ENCODE assay signal across 9 mouse cellular contexts in the genomic region with DNA sequence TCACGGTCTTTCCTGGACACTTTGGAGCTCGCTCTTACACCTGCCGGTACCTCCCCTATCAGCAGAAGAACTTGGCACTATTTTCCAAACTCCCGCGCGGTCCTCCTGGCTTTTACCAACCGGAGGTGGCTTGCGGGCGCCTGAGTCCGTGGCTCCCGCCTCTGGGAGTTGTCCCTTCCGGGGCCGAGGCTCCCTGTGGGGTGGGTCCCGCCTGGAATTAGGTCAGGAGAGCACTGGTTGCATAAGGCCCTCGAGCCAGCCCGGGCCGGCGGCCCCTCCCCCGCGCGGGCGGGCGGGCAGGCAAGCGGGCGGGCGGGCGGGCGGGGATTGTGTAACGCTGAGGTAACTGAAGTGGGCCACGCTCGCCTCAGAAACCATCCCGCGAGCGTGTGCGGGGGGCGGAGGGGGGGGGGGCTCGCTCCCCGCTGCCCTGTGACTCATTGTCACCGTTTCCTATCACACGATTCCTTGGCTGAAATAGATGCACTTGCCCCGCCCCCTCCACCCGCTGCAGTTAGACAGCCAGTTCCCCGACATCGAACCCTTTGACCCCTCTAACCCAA. TPM values are rescaled to one million over a fixed set of nuclear protein-coding genes. Genes with fewer than 3 reads are reported as not detected.
DNase-seq lines count a peak whose midpoint lies in the region; ATAC-seq and TF ChIP-seq lines count a peak whose summit lies in the region.
"Had no signal": no experiment of that assay in that cellular context is flagged by ENCODE, and none has a peak within 500 bp of the region (broad histone marks: within the 10 kb centered on the region; RNA-seq: fewer than 3 reads in every experiment).

No protein-coding gene starts in this region.

- no peak for TF ChIP-seq POLR2A in olfactory bulb, adult 2 months (IDR thresholded peaks at IDR 0.05; ENCODE audit: insufficient read depth, low read depth, low read length)

- peaks cover 7% of the 10 kb centered on the region; the same call in 1 of the 2 replicates for H3K4me1 ChIP-seq in lung, embryonic 15.5 days
- H3K4me1 ChIP-seq in olfactory bulb, adult 2 months (ENCODE audit: control insufficient read depth, insufficient read depth, low read length), result peaks cover 6% of the 10 kb centered on the region; the same call in 1 of the 2 replicates

- TF ChIP-seq CTCF in olfactory bulb, adult 2 months (IDR thresholded peaks at IDR 0.05; ENCODE audit: insufficient read depth, low read depth, low read length), result no peak

- peaks cover 11% of the 10 kb centered on the region; the same call in 1 of the 2 replicates for H3K27me3 ChIP-seq in lung, embryonic 15.5 days

- intact Hi-C loops in heart, postnatal 10 days (cut with DNase I), result loop anchor here (5.0 kb wide), 1 partner anchor 103 kb away; no protein-coding TSS in a partner anchor

- peak overlapping the region; percentile 48 for H3K4me3 ChIP-seq in lung, embryonic 15.5 days
- H3K4me3 ChIP-seq in olfactory bulb, adult 2 months (ENCODE audit: insufficient read depth, low read depth, low read length), result peak overlapping the region; percentile 64

- ATAC-seq in lung, embryonic 15.5 days (ENCODE audit: borderline replicate concordance, extremely low read depth, low FRiP score, low TSS enrichment), result peak; percentile 64

- H3K9ac ChIP-seq in lung, embryonic 15.5 days, result no peak overlapping the region

- H3K36me3 ChIP-seq in lung, embryonic 15.5 days, result no peaks in the 10 kb centered on the region

- H3K27ac ChIP-seq in lung, embryonic 15.5 days, result no peak overlapping the region
- H3K27ac ChIP-seq in olfactory bulb, adult 2 months (ENCODE audit: insufficient read depth, low read depth, low read length), result no peak overlapping the region

- 17% methylated on average over 32 of the region's 44 CpGs for WGBS in lung, embryonic 15.5 days
- WGBS in olfactory bulb, adult 2 months, result 23% methylated on average over 35 of the region's 44 CpGs

- DNase-seq in B cell, adult 2 months, result peak; percentile 26
- DNase-seq in adrenal gland, postnatal 36 days, result peak; percentile 70 to 75
- peak; percentile 17 for DNase-seq in fibroblast of lung, adult 2 months (ENCODE audit: low read depth)
- peak; percentile 44 to 56 for DNase-seq in heart, postnatal 10 days
- peak; percentile 70 to 90 for DNase-seq in kidney, postnatal 25 days
- peak; percentile 35 to 60 for DNase-seq in urinary bladder, postnatal 36 days (ENCODE audit: low spot score in 2 of 2)

- no peaks in the 10 kb centered on the region for H3K9me3 ChIP-seq in lung, embryonic 15.5 days

- H3K4me2 ChIP-seq in lung, embryonic 15.5 days, result peak overlapping the region; percentile 81

RNA-seq across cellular contexts. Expression of a gene that starts 1.8 kb away (rescaled TPM):
- 1 to 10 TPM; 4.4 to 8.0 TPM for total RNA-seq in adrenal gland, postnatal 36 days (2021)
- 1 to 10 TPM; 1.6 to 1.7 TPM for total RNA-seq in heart, postnatal 10 days (2021)
- 0.69 and 1.2 TPM in 2 replicates for polyA plus RNA-seq in lung, embryonic 15.5 days (2015; fragmentation: Nextera tagmentation; extraction: Ambion mirVana)
- polyA plus RNA-seq in olfactory bulb, adult 2 months (2012; ENCODE audit: insufficient read depth, insufficient read length, low replicate concordance, missing spikeins), result not detected in 2 replicates
- total RNA-seq: MEL had no signal

Comparison
In these comparisons a context has a peak if more than half of its experiments do, and no peak if none do; other contexts are left out.
1. DNase-seq: peak in every context shown above with its lines; median percentile 80 in kidney, postnatal 25 days; 72 in adrenal gland, postnatal 36 days; 50 in heart, postnatal 10 days; 48 in urinary bladder, postnatal 36 days; 26 in B cell, adult 2 months; 17 in fibroblast of lung, adult 2 months.